Mouse (Mus musculus) neural tube, embryonic 14.5 days (tissue): ENCODE data around the gene Socs1. TPM values are rescaled to one million over a fixed set of nuclear protein-coding genes. Genes with fewer than 3 reads are reported as not detected.

Source experiments
- ATAC-seq: fragments of 200-750 bp; cut with Nextera tagmentation; 2 replicates; pipeline ENCODE4 v1.8.0; 2017; ENCODE audit warnings: low read depth, mild to moderate bottlenecking, moderate TSS enrichment, moderate library complexity
- H3K27ac ChIP-seq: fragments of 300-500 bp; sonication (generic); 2 replicates; pipeline ENCODE4 v1.5.1; 2014; ENCODE audit warnings: low read depth, mild to moderate bottlenecking, control low read depth, low read length, moderate library complexity, mixed read lengths
- H3K27me3 ChIP-seq: fragments of 300-500 bp; sonication (generic); 2 replicates; pipeline ENCODE4 v1.6.1; 2014; ENCODE audit warnings: low read length; ENCODE audit not compliant: control insufficient read depth, insufficient read depth
- H3K36me3 ChIP-seq: fragments of 300-500 bp; sonication (generic); 2 replicates; pipeline ENCODE4 v1.6.1; 2014; ENCODE audit warnings: low read length, mixed read lengths; ENCODE audit not compliant: control insufficient read depth, insufficient read depth
- H3K4me1 ChIP-seq: fragments of 300-500 bp; sonication (generic); 2 replicates; pipeline ENCODE4 v1.6.1; 2014; ENCODE audit warnings: low read length; ENCODE audit not compliant: control insufficient read depth, insufficient read depth
- H3K4me2 ChIP-seq: fragments of 300-500 bp; sonication (generic); 2 replicates; pipeline ENCODE4 v1.6.1; 2014; ENCODE audit warnings: mild to moderate bottlenecking, low read depth, low read length, control low read depth
- H3K4me3 ChIP-seq: fragments of 300-500 bp; sonication (generic); 2 replicates; pipeline ENCODE4 v1.5.1; 2014; ENCODE audit warnings: low read depth, low read length, control low read depth, mixed read lengths
- H3K9ac ChIP-seq: fragments of 300-500 bp; sonication (generic); replicated peaks from 2 replicates; pipeline ENCODE4 v1.6.1; 2014; ENCODE audit warnings: low read depth, mild to moderate bottlenecking, control low read depth, low read length, mixed read lengths
- H3K9me3 ChIP-seq: fragments of 300-500 bp; sonication (generic); 2 replicates; pipeline ENCODE4 v1.6.1; 2016; ENCODE audit warnings: low read length; ENCODE audit not compliant: control insufficient read depth
- WGBS: fragments of 180-500 bp; shearing (Covaris S2); extraction: QIAGEN DNeasy Blood & Tissue Kit; methylation state at CpG from one replicate; pipeline ENCODE4 v1.1.7; 2014; 5-methylcytosine and 5-hydroxymethylcytosine counted together
- polyA plus RNA-seq: library from polyadenylated mRNA; unstranded; fragments of >200 nt; fragmentation: Nextera tagmentation; extraction: Ambion mirVana; gene quantifications from 2 replicates; pipeline ENCODE4 v1.2.1, GENCODE M21; 2014

Socs1 gene
- 4.3 and 4.5 TPM in 2 replicates for polyA plus RNA-seq

GRCm38 (mm10) chr16:10785371-10786231 is at the start of gene Socs1:
Socs1 (minus strand) TSS chr16:10785536.
- H3K4me3 ChIP-seq: peak within 1 kb of the TSS; percentile 57
- peak; percentile 88 for ATAC-seq
- peak within 1 kb of the TSS; percentile 67 for H3K9ac ChIP-seq
- peaks cover 6% of the 10 kb centered on the region for H3K4me1 ChIP-seq
- H3K4me2 ChIP-seq: peak within 1 kb of the TSS; percentile 100
- under 1% methylated on average over 50 of the region's 59 CpGs for WGBS
- H3K27ac ChIP-seq: peak within 1 kb of the TSS; percentile 88
- 0 out of 2 replicates have a peak, but pooled peaks cover 3% of the 10 kb centered on the region for H3K27me3 ChIP-seq
- no peaks in the 10 kb centered on the region for H3K9me3 ChIP-seq
- H3K36me3 ChIP-seq: no peaks in the 10 kb centered on the region

GRCm38 (mm10) chr16:10834542-10834910 is 49.2 kb upstream of the Socs1 start:
- Histone ChIP-seq H3K27ac (no peak overlapping the region), H3K27me3 (no peaks in the 10 kb centered on the region), H3K4me2 (peak overlapping the region; percentile 95), H3K36me3 (no peaks in the 10 kb centered on the region), H3K9ac (no peak overlapping the region), H3K4me1 (no peaks in the 10 kb centered on the region), H3K9me3 (no peaks in the 10 kb centered on the region), H3K4me3 (peak overlapping the region; percentile 68)
- no peak for ATAC-seq
- WGBS: 8% methylated on average over 12 of the region's 12 CpGs

GRCm38 (mm10) chr16:10828461-10828805 is 43.1 kb upstream of the Socs1 start:
- H3K9ac ChIP-seq: no peak overlapping the region
- H3K4me1 ChIP-seq: no peaks in the 10 kb centered on the region
- H3K4me2 ChIP-seq: no peak overlapping the region
- H3K4me3 ChIP-seq: no peak overlapping the region
- H3K27me3 ChIP-seq: no peaks in the 10 kb centered on the region
- no peak overlapping the region for H3K27ac ChIP-seq
- WGBS: 75% methylated on average over 4 of the region's 4 CpGs
- no peak for ATAC-seq
- H3K36me3 ChIP-seq: no peaks in the 10 kb centered on the region
- H3K9me3 ChIP-seq: no peaks in the 10 kb centered on the region

- WGBS: 78% methylated on average over 7 of the region's 7 CpGs
- no peak overlapping the region for H3K27ac ChIP-seq
These were observed 42.6 kb upstream of the Socs1 start for GRCm38 (mm10) chr16:10827766-10828460.

GRCm38 (mm10) chr16:10827269-10827668 is 41.9 kb upstream of the Socs1 start:
- Histone ChIP-seq H3K4me3 (no peak overlapping the region), H3K9me3 (no peaks in the 10 kb centered on the region), H3K27ac (no peak overlapping the region), H3K9ac (no peak overlapping the region), H3K36me3 (no peaks in the 10 kb centered on the region), H3K27me3 (no peaks in the 10 kb centered on the region), H3K4me1 (no peaks in the 10 kb centered on the region), H3K4me2 (no peak overlapping the region)
- 94% methylated on average over 9 of the region's 9 CpGs for WGBS
- no peak for ATAC-seq

More at GRCm38 (mm10) chr16:10827766-10828460, 42.6 kb upstream of the Socs1 start:
- Histone ChIP-seq H3K4me2 (no peak overlapping the region), H3K27me3 (no peaks in the 10 kb centered on the region), H3K9me3 (no peaks in the 10 kb centered on the region), H3K9ac (no peak overlapping the region), H3K4me1 (no peaks in the 10 kb centered on the region), H3K4me3 (no peak overlapping the region), H3K36me3 (no peaks in the 10 kb centered on the region)
- ATAC-seq: no peak

- H3K9ac ChIP-seq: no peak overlapping the region
- no peak for ATAC-seq
- no peak overlapping the region for H3K27ac ChIP-seq
- H3K4me2 ChIP-seq: no peak overlapping the region
- H3K9me3 ChIP-seq: no peaks in the 10 kb centered on the region
- no peaks in the 10 kb centered on the region for H3K36me3 ChIP-seq
- H3K27me3 ChIP-seq: no peaks in the 10 kb centered on the region
- no peak overlapping the region for H3K4me3 ChIP-seq
- no peaks in the 10 kb centered on the region for H3K4me1 ChIP-seq
- WGBS: 88% methylated on average over 4 of the region's 4 CpGs
These were observed 40.5 kb upstream of the Socs1 start for GRCm38 (mm10) chr16:10825840-10826239.

GRCm38 (mm10) chr16:10824536-10824935 is 39.2 kb upstream of the Socs1 start:
- Histone ChIP-seq H3K27me3 (no peaks in the 10 kb centered on the region), H3K36me3 (no peaks in the 10 kb centered on the region), H3K9me3 (no peaks in the 10 kb centered on the region), H3K4me1 (no peaks in the 10 kb centered on the region), H3K4me3 (no peak overlapping the region), H3K4me2 (no peak overlapping the region), H3K9ac (no peak overlapping the region), H3K27ac (no peak overlapping the region)
- ATAC-seq: no peak
- WGBS: 79% methylated on average over 1 of the region's 1 CpGs

- no peak overlapping the region for H3K27ac ChIP-seq
- no peak overlapping the region for H3K4me3 ChIP-seq
- no peak overlapping the region for H3K9ac ChIP-seq
- no peak overlapping the region for H3K4me2 ChIP-seq
- no peak for ATAC-seq
- no peaks in the 10 kb centered on the region for H3K4me1 ChIP-seq
- no peaks in the 10 kb centered on the region for H3K36me3 ChIP-seq
- no peaks in the 10 kb centered on the region for H3K9me3 ChIP-seq
- WGBS: 61% methylated on average over 4 of the region's 4 CpGs
- H3K27me3 ChIP-seq: no peaks in the 10 kb centered on the region
These were observed 36.1 kb upstream of the Socs1 start for GRCm38 (mm10) chr16:10821387-10821786.

GRCm38 (mm10) chr16:10819966-10820365 is 34.6 kb upstream of the Socs1 start:
- H3K4me1 ChIP-seq: no peaks in the 10 kb centered on the region
- ATAC-seq: no peak
- H3K27me3 ChIP-seq: no peaks in the 10 kb centered on the region
- no peak overlapping the region for H3K4me2 ChIP-seq
- H3K4me3 ChIP-seq: no peak overlapping the region
- H3K9me3 ChIP-seq: no peaks in the 10 kb centered on the region
- no peak overlapping the region for H3K27ac ChIP-seq
- 69% methylated on average over 3 of the region's 3 CpGs for WGBS
- H3K36me3 ChIP-seq: no peaks in the 10 kb centered on the region
- H3K9ac ChIP-seq: no peak overlapping the region
